Mouse (Mus musculus) monocyte, adult 5-6 weeks (primary cell): ENCODE measurements around the gene Ptgis. TPM values are rescaled to one million over a fixed set of nuclear protein-coding genes. Genes with fewer than 3 reads are reported as not detected.

Experiments used
- ATAC-seq: fragments of 153-309, 156-312 bp; replicated peaks from 2 replicates; pipeline ENCODE4 v1.8.0; 2017; ENCODE audit warnings: mild to moderate bottlenecking; ENCODE audit not compliant: low TSS enrichment, insufficient number of reproducible peaks, severe bottlenecking, poor library complexity, low FRiP score
- total RNA-seq: library from RNA; stranded (forward); fragments of 200-1000, 200-491, 200-594 nt; gene quantifications from 3 replicates; pipeline ENCODE4 v1.2.3, GENCODE M21; 2017

Ptgis gene
- total RNA-seq, 1 experiment from 2014 or later, result not detected

GRCm38 (mm10) chr2:167142282-167142681 is 98.1 kb downstream of the Ptgis start:
- ATAC-seq, result no peak

GRCm38 (mm10) chr2:167141810-167142209 is 98.6 kb downstream of the Ptgis start:
- ATAC-seq, result no peak

Other genes with a start within 250 kb of the Ptgis start
- gene Stau1, start 244.3 kb downstream of the Ptgis start, total RNA-seq, result 48.5 to 62.6 TPM (median 52.8 TPM) in 3 replicates
- 80.0 to 90.5 TPM (median 85.6 TPM) in 3 replicates for gene Ddx27, start 225.4 kb downstream of the Ptgis start, total RNA-seq
- 25.0 to 58.3 TPM (median 29.7 TPM) in 3 replicates for gene Znfx1, start 177.6 kb downstream of the Ptgis start, total RNA-seq
- gene Kcnb1, start 50.4 kb downstream of the Ptgis start, total RNA-seq, result 0.49 to 2.1 TPM (median 0.57 TPM) in 3 replicates
- 107 to 198 TPM (median 140 TPM) in 3 replicates for gene B4galt5, start 108.6 kb upstream of the Ptgis start, total RNA-seq
- gene Slc9a8, start 181.1 kb upstream of the Ptgis start, total RNA-seq, result 34.1 to 52.5 TPM (median 41.5 TPM) in 3 replicates